Mouse (Mus musculus): ENCODE data around the gene Ppp1r1c.

Ppp1r1c gene

GRCm38 (mm10) chr2:79707575-79707974, at the start of gene Ppp1r1c:
Ppp1r1c (plus strand) TSS chr2:79707780.
- DNase-seq (ENCODE audit: low spot score in 2 of 2) = no peak

GRCm38 (mm10) chr2:79660417-79661185, 47.0 kb upstream of the Ppp1r1c start:
- DNase-seq (ENCODE audit: low spot score in 2 of 2) = no peak

DNA sequence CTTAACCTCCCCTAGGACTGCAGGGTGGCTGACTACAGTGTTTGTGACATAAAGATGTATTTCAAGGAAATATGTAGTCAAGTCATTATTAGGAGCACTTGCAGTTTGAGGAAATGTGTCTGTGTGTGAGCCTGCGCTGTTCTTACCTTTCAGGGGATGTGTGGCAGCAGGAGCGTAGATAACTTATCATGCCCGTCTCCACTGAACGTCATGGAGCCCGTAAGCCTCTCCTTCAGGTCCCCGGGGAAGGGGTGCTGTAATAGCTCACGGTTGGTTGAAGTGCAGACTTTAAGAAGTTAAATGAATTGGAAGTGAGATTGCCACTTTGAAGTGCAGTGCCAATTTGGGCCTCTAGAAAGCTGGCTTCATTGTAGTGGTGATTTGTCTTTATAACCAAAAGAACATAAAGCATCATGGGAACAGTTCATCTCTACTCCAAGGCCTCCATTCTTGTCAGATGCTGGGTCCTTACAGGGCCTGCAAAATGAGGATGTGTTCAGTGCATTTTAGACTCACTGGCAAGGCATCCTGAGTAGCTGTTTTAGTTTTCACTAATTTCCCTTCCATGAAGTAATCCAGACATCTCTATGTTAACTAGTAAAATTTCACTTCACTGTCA, 46.0 kb upstream of the Ppp1r1c start:
- no peak for DNase-seq (ENCODE audit: low spot score in 2 of 2)

DNA sequence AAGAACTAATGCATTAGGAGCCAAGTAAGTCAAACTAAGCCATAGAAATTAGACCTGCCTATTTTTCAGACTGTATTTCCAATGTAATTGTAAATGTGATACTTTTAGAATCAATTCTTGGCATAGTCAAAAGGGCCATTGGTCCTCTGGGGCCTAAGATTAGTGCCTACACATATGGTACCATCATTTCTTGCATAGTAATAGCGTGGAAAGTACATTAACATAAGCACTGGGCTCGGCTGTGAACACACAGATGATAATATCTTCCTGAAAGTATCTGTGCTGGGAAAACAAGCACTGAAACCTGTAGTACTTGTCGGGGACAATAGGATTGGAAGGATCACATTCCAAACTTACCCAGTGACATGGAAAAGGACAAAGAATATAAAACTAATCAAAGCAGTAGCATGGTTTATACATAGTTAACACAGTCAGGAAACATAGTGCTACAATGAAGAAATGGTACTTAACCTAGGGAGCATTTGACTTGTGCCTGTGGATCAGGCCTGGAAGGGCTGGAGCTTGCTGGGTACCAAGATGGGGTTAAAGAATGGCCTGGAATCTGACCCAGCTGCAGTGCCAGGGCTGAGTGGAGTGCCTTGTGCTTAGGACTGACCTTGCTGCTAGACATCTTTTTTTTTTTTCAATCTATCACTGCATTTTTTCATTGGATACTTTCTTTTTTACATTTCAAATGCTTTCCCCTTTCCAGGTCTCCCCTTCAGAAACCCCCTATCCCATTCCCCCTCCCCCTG, 42.9 kb upstream of the Ppp1r1c start:
- DNase-seq (ENCODE audit: low spot score in 2 of 2) = no peak

DNA sequence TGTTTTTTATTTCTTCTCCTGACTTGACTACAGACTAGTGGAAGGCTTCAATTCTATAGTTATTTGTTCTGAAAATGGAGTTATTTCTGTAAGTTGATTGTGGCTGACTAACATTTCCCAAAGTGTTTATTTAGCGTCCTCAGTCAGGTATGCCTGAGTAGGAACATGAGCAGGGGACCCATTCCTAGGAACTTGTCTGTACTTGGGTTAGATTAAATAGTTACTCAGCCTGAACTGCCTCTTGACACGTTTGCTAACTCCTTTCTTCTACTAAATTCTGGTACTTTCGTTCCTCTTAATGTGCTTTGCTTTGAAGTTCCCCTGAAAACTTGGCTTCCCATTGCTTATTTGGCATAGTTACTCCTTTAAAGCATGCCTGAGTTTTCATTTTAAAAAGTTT, 42.1 kb upstream of the Ppp1r1c start:
- no peak for DNase-seq (ENCODE audit: low spot score in 2 of 2)

- DNase-seq (ENCODE audit: low spot score in 2 of 2) = no peak
Measured at GRCm38 (mm10) chr2:79675266-79675665, 32.3 kb upstream of the Ppp1r1c start.

GRCm38 (mm10) chr2:79677663-79678257, 29.8 kb upstream of the Ppp1r1c start:
- DNase-seq (ENCODE audit: low spot score in 2 of 2) = no peak

DNA sequence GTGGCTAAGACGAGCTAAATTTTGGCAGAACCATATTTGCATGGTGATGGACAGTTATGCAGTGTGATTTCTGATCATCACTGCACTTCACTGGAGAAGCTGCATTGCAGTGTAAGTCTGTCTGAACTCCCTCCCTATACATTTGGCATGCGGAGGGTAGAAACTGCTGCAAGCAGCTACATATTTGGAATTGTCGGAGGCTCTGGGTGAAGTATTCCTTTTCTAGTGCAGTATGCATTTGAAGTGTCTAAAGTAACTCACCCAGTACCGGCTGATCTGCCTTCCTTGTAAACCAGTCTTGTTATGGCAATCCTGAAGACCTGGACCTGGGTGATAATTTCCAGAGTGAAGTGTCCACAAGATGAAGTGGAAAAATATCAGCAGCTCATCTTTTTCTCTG, 25.9 kb upstream of the Ppp1r1c start:
- DNase-seq (ENCODE audit: low spot score in 2 of 2) = no peak

- DNase-seq (ENCODE audit: low spot score in 2 of 2) = no peak
Measured at GRCm38 (mm10) chr2:79683258-79683657, 24.3 kb upstream of the Ppp1r1c start.

GRCm38 (mm10) chr2:79690838-79691237, 16.7 kb upstream of the Ppp1r1c start:
- DNase-seq (ENCODE audit: low spot score in 2 of 2) = no peak

- DNase-seq (ENCODE audit: low spot score in 2 of 2) = no peak
Measured at GRCm38 (mm10) chr2:79695190-79695589, 12.4 kb upstream of the Ppp1r1c start.

DNA sequence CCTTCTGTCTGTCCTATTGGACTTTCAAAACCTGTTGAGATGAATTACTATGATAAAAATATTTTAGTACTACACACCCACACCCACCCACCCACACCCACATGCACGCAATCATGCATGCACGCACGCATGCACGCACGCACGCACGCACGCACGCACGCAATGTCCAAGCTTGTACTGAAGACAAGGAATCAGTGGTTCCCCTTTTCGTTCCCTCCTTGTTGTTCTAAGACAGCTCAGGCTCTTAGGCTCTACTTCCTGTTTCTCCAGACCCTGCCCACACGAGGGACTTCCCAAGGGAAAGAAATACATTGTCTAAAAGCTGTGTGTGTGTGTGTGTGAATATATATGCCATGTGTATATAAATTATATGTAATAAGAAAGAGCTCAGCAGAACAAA, 11.6 kb upstream of the Ppp1r1c start:
- no peak for DNase-seq (ENCODE audit: low spot score in 2 of 2)

DNA sequence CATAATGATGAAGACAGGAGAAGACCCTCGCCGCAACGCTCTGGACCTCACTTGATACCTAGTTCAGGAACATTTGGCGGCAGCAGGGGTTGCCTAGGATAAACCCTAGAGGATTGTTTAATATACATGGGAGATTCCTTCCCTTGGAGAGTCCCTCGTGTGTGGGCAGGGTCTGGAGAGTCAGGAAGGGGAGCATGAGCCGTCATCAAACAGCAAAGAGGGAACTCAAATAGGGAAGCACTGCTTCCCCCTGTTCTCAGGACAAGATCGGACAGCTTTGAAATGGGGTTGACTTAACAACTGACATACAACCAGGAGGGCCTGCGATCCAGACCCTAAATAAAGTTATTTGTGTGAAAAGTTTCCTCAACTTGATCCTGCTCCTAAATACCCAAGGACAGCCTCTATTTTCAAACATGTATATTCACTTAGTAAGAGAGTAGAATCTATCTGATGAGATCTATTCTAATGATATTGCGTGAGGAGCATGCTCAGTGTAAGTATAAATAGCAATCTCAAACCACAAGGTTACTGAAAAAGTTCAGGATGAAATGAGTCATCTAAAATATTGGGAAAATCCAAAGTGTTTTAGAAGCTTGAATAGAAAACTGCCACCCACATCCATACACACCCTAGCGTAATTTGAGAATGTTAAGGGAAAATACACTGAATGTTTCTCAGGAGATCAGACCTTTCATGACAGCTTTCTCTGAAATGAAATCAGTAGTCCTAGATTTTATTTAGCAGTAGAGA, 10.9 kb upstream of the Ppp1r1c start:
- DNase-seq (ENCODE audit: low spot score in 2 of 2) = no peak

- DNase-seq (ENCODE audit: low spot score in 2 of 2) = no peak
Measured at GRCm38 (mm10) chr2:79698166-79698565, 9.4 kb upstream of the Ppp1r1c start.

- no peak for DNase-seq (ENCODE audit: low spot score in 2 of 2)
Measured at GRCm38 (mm10) chr2:79704773-79705172, 2.8 kb upstream of the Ppp1r1c start.

GRCm38 (mm10) chr2:79713662-79714091, 6.1 kb downstream of the Ppp1r1c start:
- DNase-seq (ENCODE audit: low spot score in 2 of 2) = no peak

GRCm38 (mm10) chr2:79714745-79715144, 7.2 kb downstream of the Ppp1r1c start:
- no peak for DNase-seq (ENCODE audit: low spot score in 2 of 2)

- DNase-seq (ENCODE audit: low spot score in 2 of 2) = no peak
Measured at GRCm38 (mm10) chr2:79715925-79716324, 8.3 kb downstream of the Ppp1r1c start.

- DNase-seq (ENCODE audit: low spot score in 2 of 2) = no peak
Measured at GRCm38 (mm10) chr2:79717846-79718245, 10.3 kb downstream of the Ppp1r1c start.

DNA sequence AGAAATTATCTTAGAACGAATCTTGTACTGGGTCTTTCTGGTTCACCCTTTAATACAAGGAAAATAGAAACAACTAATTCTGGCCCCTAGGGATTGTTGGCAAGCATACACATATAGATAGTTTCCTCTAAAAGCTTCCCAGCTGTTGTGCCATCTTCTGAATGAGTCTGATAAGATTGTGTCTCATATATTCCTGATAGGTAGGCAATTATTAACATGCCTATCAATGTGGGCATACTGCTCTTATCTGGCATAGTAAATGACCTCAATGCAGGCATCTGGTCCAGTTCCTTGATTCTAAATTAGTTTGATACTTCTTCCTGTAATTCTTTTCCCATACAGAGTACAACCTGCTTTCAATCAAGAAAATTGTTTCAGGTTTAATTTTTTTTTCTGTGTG, 14.8 kb downstream of the Ppp1r1c start:
- DNase-seq (ENCODE audit: low spot score in 2 of 2) = no peak

GRCm38 (mm10) chr2:79738958-79739357, 31.4 kb downstream of the Ppp1r1c start:
- DNase-seq (ENCODE audit: low spot score in 2 of 2) = no peak

GRCm38 (mm10) chr2:79741966-79742365, 34.4 kb downstream of the Ppp1r1c start:
- no peak for DNase-seq (ENCODE audit: low spot score in 2 of 2)
